Mouse (Mus musculus): Measurements from ENCODE around the gene Nrxn2. TPM values are rescaled to one million over a fixed set of nuclear protein-coding genes. Genes with fewer than 3 reads are reported as not detected.

Gene Nrxn2
- polyA plus RNA-seq, 1 experiment = 0.09 TPM

GRCm38 (mm10) chr19:6482886-6483285, 64.4 kb downstream of the Nrxn2 start:
- Histone ChIP-seq H3K27me3 (ENCODE audit: control insufficient read depth, insufficient read depth, insufficient read length) (peaks cover 85% of the 10 kb centered on the region), H3K79me3 (ENCODE audit: low read depth) (no peaks in the 10 kb centered on the region), H3K79me2 (ENCODE audit: control insufficient read depth, insufficient read depth) (no peaks in the 10 kb centered on the region), H3K36me3 (ENCODE audit: control insufficient read depth, insufficient read depth) (no peaks in the 10 kb centered on the region), H3ac (ENCODE audit: control insufficient read depth, insufficient read length, low read depth) (no peak overlapping the region), H3K4me3 (ENCODE audit: insufficient read depth, poor library complexity, severe bottlenecking) (no peak overlapping the region)
- TF ChIP-seq CTCF (IDR thresholded peaks at IDR 0.05; ENCODE audit: control insufficient read depth, insufficient read depth, insufficient read length) (no peak), FOSL1 (IDR thresholded peaks at IDR 0.05; ENCODE audit: insufficient read depth, low read length, poor library complexity, severe bottlenecking) (no peak), MYOG (IDR thresholded peaks at IDR 0.05; ENCODE audit: control insufficient read depth, extremely low read depth, insufficient read length) (no peak), CEBPB (IDR thresholded peaks at IDR 0.05; ENCODE audit: low read depth) (no peak), MAX (IDR thresholded peaks at IDR 0.05) (no peak), USF1 (IDR thresholded peaks at IDR 0.05; ENCODE audit: low read depth) (no peak), MYOD1 (IDR thresholded peaks at IDR 0.05; ENCODE audit: control insufficient read depth, insufficient read length, low read depth) (no peak)

GRCm38 (mm10) chr19:6485059-6485630, 66.6 kb downstream of the Nrxn2 start:
- H3K27me3 ChIP-seq (ENCODE audit: control insufficient read depth, insufficient read depth, insufficient read length) = peaks cover 77% of the 10 kb centered on the region
- no peaks in the 10 kb centered on the region for H3K36me3 ChIP-seq (ENCODE audit: control insufficient read depth, insufficient read depth)
- no peak overlapping the region for H3ac ChIP-seq (ENCODE audit: control insufficient read depth, insufficient read length, low read depth)
- no peaks in the 10 kb centered on the region for H3K79me3 ChIP-seq (ENCODE audit: low read depth)
- no peaks in the 10 kb centered on the region for H3K79me2 ChIP-seq (ENCODE audit: control insufficient read depth, insufficient read depth)
- TF ChIP-seq CTCF (IDR thresholded peaks at IDR 0.05; ENCODE audit: control insufficient read depth, insufficient read depth, insufficient read length) (no peak), USF1 (IDR thresholded peaks at IDR 0.05; ENCODE audit: low read depth) (no peak), CEBPB (IDR thresholded peaks at IDR 0.05; ENCODE audit: low read depth) (no peak), MYOD1 (IDR thresholded peaks at IDR 0.05; ENCODE audit: control insufficient read depth, insufficient read length, low read depth) (no peak), FOSL1 (IDR thresholded peaks at IDR 0.05; ENCODE audit: insufficient read depth, low read length, poor library complexity, severe bottlenecking) (no peak), MYOG (IDR thresholded peaks at IDR 0.05; ENCODE audit: control insufficient read depth, extremely low read depth, insufficient read length) (no peak)
- no peak overlapping the region for H3K4me3 ChIP-seq (ENCODE audit: insufficient read depth, poor library complexity, severe bottlenecking)

GRCm38 (mm10) chr19:6489030-6489429, 70.5 kb downstream of the Nrxn2 start:
- Histone ChIP-seq H3K79me3 (ENCODE audit: low read depth) (no peaks in the 10 kb centered on the region), H3K36me3 (ENCODE audit: control insufficient read depth, insufficient read depth) (no peaks in the 10 kb centered on the region), H3K4me3 (ENCODE audit: insufficient read depth, poor library complexity, severe bottlenecking) (no peak overlapping the region), H3K27me3 (ENCODE audit: control insufficient read depth, insufficient read depth, insufficient read length) (peaks cover 71% of the 10 kb centered on the region), H3ac (ENCODE audit: control insufficient read depth, insufficient read length, low read depth) (no peak overlapping the region), H3K79me2 (ENCODE audit: control insufficient read depth, insufficient read depth) (no peaks in the 10 kb centered on the region)
- peak; percentile 71 for TF ChIP-seq CTCF (IDR thresholded peaks at IDR 0.05; ENCODE audit: control insufficient read depth, insufficient read depth, insufficient read length)
- no peak for TF ChIP-seq MYOG (IDR thresholded peaks at IDR 0.05; ENCODE audit: control insufficient read depth, extremely low read depth, insufficient read length)
- no peak for TF ChIP-seq FOSL1 (IDR thresholded peaks at IDR 0.05; ENCODE audit: insufficient read depth, low read length, poor library complexity, severe bottlenecking)

GRCm38 (mm10) chr19:6491538-6491937, 73.0 kb downstream of the Nrxn2 start:
- H3K27me3 ChIP-seq (ENCODE audit: control insufficient read depth, insufficient read depth, insufficient read length) = peaks cover 72% of the 10 kb centered on the region

GRCm38 (mm10) chr19:6492124-6492523, 73.6 kb downstream of the Nrxn2 start:
- H3K4me3 ChIP-seq (ENCODE audit: insufficient read depth, poor library complexity, severe bottlenecking) = no peak overlapping the region
- no peaks in the 10 kb centered on the region for H3K79me3 ChIP-seq (ENCODE audit: low read depth)
- H3K27me3 ChIP-seq (ENCODE audit: control insufficient read depth, insufficient read depth, insufficient read length) = peaks cover 76% of the 10 kb centered on the region
- H3K36me3 ChIP-seq (ENCODE audit: control insufficient read depth, insufficient read depth) = no peaks in the 10 kb centered on the region
- H3K79me2 ChIP-seq (ENCODE audit: control insufficient read depth, insufficient read depth) = no peaks in the 10 kb centered on the region
- TF ChIP-seq MYOD1 (IDR thresholded peaks at IDR 0.05; ENCODE audit: control insufficient read depth, insufficient read length, low read depth) (no peak), CTCF (IDR thresholded peaks at IDR 0.05; ENCODE audit: control insufficient read depth, insufficient read depth, insufficient read length) (peak; percentile 38), MAX (IDR thresholded peaks at IDR 0.05) (no peak)
- no peak overlapping the region for H3ac ChIP-seq (ENCODE audit: control insufficient read depth, insufficient read length, low read depth)

More at GRCm38 (mm10) chr19:6491538-6491937, 73.0 kb downstream of the Nrxn2 start:
- Histone ChIP-seq H3K4me3 (ENCODE audit: insufficient read depth, poor library complexity, severe bottlenecking) (no peak overlapping the region), H3ac (ENCODE audit: control insufficient read depth, insufficient read length, low read depth) (no peak overlapping the region), H3K36me3 (ENCODE audit: control insufficient read depth, insufficient read depth) (no peaks in the 10 kb centered on the region), H3K79me2 (ENCODE audit: control insufficient read depth, insufficient read depth) (no peaks in the 10 kb centered on the region), H3K79me3 (ENCODE audit: low read depth) (no peaks in the 10 kb centered on the region)
- TF ChIP-seq FOSL1 (IDR thresholded peaks at IDR 0.05; ENCODE audit: insufficient read depth, low read length, poor library complexity, severe bottlenecking) (no peak), MYOD1 (IDR thresholded peaks at IDR 0.05; ENCODE audit: control insufficient read depth, insufficient read length, low read depth) (no peak), CEBPB (IDR thresholded peaks at IDR 0.05; ENCODE audit: low read depth) (no peak), CTCF (IDR thresholded peaks at IDR 0.05; ENCODE audit: control insufficient read depth, insufficient read depth, insufficient read length) (no peak), MYOG (IDR thresholded peaks at IDR 0.05; ENCODE audit: control insufficient read depth, extremely low read depth, insufficient read length) (no peak), MAX (IDR thresholded peaks at IDR 0.05) (no peak), USF1 (IDR thresholded peaks at IDR 0.05; ENCODE audit: low read depth) (no peak)

- Histone ChIP-seq H3ac (ENCODE audit: control insufficient read depth, insufficient read length, low read depth) (no peak overlapping the region), H3K27me3 (ENCODE audit: control insufficient read depth, insufficient read depth, insufficient read length) (peaks cover 83% of the 10 kb centered on the region), H3K79me3 (ENCODE audit: low read depth) (no peaks in the 10 kb centered on the region), H3K79me2 (ENCODE audit: control insufficient read depth, insufficient read depth) (no peaks in the 10 kb centered on the region), H3K4me3 (ENCODE audit: insufficient read depth, poor library complexity, severe bottlenecking) (no peak overlapping the region), H3K36me3 (ENCODE audit: control insufficient read depth, insufficient read depth) (no peaks in the 10 kb centered on the region)
- TF ChIP-seq MYOG (IDR thresholded peaks at IDR 0.05; ENCODE audit: control insufficient read depth, extremely low read depth, insufficient read length) (no peak), CEBPB (IDR thresholded peaks at IDR 0.05; ENCODE audit: low read depth) (no peak), MYOD1 (IDR thresholded peaks at IDR 0.05; ENCODE audit: control insufficient read depth, insufficient read length, low read depth) (no peak), FOSL1 (IDR thresholded peaks at IDR 0.05; ENCODE audit: insufficient read depth, low read length, poor library complexity, severe bottlenecking) (no peak), MAX (IDR thresholded peaks at IDR 0.05) (no peak), CTCF (IDR thresholded peaks at IDR 0.05; ENCODE audit: control insufficient read depth, insufficient read depth, insufficient read length) (no peak), USF1 (IDR thresholded peaks at IDR 0.05; ENCODE audit: low read depth) (no peak)
These were observed 74.7 kb downstream of the Nrxn2 start for GRCm38 (mm10) chr19:6493219-6493618.
